Mouse (Mus musculus): ENCODE results near the gene Emp3.

GRCm38 (mm10) chr7:45896517-45897257, 24.5 kb downstream of the Emp3 start, which contains the start of the genes Syngr4 and Tmem143:
- TF ChIP-seq CTCF (IDR thresholded peaks at IDR 0.05; ENCODE audit: low read depth, low read length) (no peak), GATA1 (IDR thresholded peaks at IDR 0.05; ENCODE audit: borderline replicate concordance, low read length) (no peak), TAL1 (conservative IDR thresholded peaks at IDR 0.05; ENCODE audit: low read depth, low read length) (no peak), POLR2AphosphoS5 (IDR thresholded peaks at IDR 0.05; ENCODE audit: insufficient replicate concordance, low read depth, low read length) (no peak; the same call in 1 of the 2 replicates), GATA2 (IDR thresholded peaks at IDR 0.05; ENCODE audit: borderline replicate concordance, low read depth, low read length) (no peak)
